Mouse (Mus musculus) monocyte, adult 5-6 weeks (primary cell): ENCODE data around the gene Phip. TPM values are rescaled to one million over a fixed set of nuclear protein-coding genes. Genes with fewer than 3 reads are reported as not detected.
A peak's percentile ranks its signal among the peaks of the same experiment; 100 is the strongest.

ENCODE experiments used
- ATAC-seq: fragments of 153-309, 156-312 bp; replicated peaks from 2 replicates; pipeline ENCODE4 v1.8.0; 2017; ENCODE audit warnings: mild to moderate bottlenecking; ENCODE audit not compliant: low TSS enrichment, insufficient number of reproducible peaks, severe bottlenecking, poor library complexity, low FRiP score
- total RNA-seq: library from RNA; stranded (forward); fragments of 200-1000, 200-491, 200-594 nt; gene quantifications from 3 replicates; pipeline ENCODE4 v1.2.3, GENCODE M21; 2017

Phip gene
- total RNA-seq: 136 to 240 TPM (median 160 TPM) in 3 replicates

DNA sequence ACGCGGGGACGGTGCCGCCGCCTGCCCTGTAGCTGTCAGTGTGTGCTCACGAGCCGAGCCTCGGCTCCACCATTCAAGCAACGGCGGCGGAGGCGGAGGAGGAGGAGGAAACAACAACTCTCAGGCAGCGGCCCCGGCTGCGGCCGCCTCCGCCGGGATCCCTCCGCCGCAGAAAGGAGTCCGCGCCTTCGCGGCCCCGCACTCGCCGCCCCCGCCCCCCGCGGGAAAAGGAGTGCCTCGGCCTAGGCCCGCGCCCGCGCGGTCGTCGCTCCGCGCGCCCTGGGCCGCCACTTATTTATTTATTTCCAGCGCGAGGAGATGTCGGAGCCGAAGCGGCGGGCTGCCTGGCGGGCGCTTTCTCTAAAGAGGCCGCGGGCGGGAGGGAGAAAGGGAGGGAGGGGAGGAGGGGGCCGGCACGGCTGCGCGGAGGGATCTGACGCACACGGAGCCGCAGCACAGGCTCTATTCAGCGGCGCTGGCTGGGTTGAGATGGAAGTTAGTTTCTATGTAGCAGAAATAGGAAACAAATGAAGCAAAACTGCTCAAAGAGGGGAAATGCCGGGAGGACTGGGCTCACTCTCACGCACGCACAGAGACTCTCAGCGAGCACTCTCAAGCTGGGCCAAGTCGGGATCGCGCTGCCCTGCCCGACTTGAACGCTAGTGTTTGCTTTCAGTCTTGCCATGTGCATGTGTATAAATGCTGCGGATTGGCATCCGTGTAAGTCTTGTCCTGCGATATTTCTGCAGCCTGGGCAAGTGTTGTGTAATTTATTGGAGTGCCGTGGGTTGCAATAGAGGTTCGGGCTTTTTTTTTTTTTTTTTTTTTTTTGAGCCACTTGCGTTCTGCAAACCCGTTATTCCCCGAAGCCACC is at the start of gene Phip:
TSS of gene Phip (minus strand) at position 175 of the 874 bp plus-strand sequence.
- peak; percentile 80 for ATAC-seq

GRCm38 (mm10) chr9:83023724-83024123 is 48.4 kb upstream of the Phip start:
- no peak for ATAC-seq

DNA sequence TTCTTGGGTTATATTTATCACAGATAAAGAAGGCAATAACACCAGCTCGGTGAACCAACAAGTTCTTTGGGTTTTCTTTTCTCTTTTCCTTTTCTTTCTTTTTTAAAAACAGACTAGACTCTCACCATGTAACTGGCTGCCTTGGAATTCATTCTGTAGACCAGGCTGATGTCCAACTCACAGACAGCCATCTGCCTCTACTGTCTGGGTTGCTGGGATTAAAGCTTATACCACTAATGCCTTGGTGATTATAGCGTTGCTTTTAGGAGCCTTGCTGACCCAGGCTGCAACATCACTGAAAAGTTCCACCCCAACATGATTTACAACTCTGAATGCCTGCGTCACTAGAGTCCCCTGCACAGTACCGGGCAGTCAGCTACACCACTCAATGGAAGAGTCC is 39.2 kb upstream of the Phip start:
- ATAC-seq: no peak

- ATAC-seq: no peak
Measured at GRCm38 (mm10) chr9:83008306-83008705, 33.0 kb upstream of the Phip start.

DNA sequence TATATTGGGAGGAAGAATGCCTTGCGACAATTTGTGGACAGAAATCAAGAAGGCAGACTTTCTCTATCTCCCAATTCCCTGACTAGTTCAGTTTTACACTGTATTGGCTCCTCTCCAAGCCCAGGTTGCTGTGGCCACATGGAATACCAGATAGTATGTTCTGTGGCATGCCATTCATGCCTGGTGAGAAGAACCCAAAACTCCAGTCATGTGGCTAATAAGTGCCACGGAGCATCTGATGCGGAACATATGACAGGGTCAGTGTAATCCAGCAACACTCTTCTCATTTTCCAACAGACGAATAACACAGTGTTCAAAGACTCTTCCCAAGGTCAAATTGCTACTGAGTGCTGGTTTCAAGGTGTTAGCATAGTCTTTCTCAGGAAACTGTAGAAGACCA is 26.0 kb upstream of the Phip start:
- ATAC-seq: no peak

- ATAC-seq: no peak
Measured at GRCm38 (mm10) chr9:82997765-82998500, 22.6 kb upstream of the Phip start.

DNA sequence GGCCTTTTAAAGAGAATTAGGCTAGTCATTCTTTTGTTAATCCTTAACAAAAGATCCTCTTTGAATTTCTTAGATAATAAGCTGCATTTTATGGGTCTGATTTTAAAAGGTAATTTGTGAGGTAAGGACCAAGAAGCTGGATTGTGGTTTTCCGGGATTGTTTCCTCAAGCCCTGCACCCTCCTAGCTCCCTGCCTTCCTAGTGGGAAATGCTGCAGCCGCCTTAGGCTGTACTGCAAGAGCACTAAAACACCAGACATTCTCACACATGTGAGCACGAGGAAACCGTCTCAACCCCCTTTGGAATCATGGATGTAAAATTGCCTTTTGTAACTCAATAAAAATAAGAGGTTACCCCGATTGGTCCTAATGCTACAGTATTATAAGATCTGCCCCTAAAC is 1.6 kb upstream of the Phip start:
- no peak for ATAC-seq

GRCm38 (mm10) chr9:82976219-82976618 is 903 bp upstream of the Phip start:
- no peak for ATAC-seq

GRCm38 (mm10) chr9:82974962-82975341 is 364 bp downstream of the Phip start:
- ATAC-seq: no peak

- peak; percentile 59 for ATAC-seq
Measured at GRCm38 (mm10) chr9:82974187-82974861, 992 bp downstream of the Phip start.

DNA sequence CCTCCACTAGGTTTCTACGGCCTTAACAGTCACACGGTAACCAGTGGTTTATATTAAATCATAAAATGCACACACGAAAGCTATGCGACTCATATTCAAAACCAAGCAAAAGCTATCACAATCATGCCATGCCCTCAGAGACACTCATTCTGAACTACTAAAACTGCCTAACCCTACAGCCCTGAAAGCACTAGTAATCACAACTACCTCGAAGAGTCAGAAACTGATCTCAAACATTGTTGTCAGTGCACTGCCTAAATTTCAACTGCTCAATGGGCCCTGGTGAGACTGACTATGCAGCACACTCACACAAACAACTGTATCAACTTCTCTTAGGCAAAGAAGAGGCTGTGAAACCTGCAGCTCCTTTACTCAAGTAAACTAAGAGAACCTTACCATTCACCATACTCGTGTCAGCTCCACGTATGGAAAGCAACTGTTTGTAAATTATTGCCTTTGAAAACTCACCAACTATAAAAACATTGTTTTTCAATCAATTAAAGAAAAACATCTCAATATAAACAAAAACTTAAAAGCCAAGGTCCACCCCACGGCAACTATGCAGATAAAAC is 1.9 kb downstream of the Phip start:
- ATAC-seq: no peak

DNA sequence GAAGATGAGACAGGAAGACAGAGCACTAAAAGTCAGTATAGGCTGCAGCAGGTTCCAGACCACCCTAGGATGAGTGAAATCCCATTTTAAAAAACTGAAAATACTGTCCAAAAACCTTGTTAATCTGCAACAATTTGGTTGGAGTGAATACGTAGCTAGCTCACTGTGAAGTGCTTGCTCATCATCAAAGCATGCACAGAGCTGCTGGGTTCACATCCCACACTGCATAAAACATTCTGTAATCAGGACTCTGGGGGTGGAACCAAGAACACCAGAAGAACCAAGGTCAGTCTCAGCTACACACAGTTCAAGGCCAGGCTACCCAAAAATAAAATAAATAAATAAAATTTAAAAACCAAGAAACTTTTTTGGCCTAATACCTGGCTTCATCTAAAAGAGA is 3.9 kb downstream of the Phip start:
- ATAC-seq: no peak

GRCm38 (mm10) chr9:82967076-82967621 is 8.2 kb downstream of the Phip start:
- no peak for ATAC-seq

- no peak for ATAC-seq
Measured at GRCm38 (mm10) chr9:82963981-82964380, 11.3 kb downstream of the Phip start.

DNA sequence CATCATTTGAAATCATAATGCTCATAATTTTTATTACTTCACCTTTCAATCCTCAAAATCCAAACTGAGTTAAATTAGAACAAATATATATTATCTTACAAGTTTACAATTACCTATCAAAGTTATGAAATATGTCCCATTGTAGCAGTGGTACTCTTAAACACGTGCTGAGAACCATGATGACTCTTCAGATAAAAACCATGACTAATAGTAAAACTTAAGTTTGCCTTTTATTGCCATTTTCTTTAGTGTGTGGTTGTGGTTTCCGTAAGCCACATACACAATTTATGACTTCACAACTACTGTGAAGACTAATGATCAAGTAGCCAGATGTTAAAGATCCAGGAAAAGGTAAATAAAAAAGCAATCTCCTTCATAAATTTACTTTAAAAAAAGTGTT is 14.0 kb downstream of the Phip start:
- no peak for ATAC-seq

DNA sequence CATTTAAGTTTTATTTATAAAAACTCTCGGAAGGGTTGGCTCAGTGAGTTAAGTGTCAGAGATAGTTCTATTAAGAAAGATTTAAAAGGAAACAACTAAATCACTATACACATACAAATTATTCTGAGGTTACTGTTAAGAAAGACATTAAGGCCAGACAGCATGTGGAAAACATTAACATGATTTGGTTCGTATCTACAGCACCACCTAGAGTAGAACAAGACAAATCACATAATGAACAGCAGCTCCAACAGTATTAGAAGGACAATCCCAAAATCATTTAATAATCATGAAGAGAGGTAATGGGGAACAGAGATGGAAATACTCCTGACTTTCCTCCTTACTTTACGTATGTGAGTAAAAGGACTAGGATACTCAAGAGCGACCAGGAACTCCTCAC is 20.0 kb downstream of the Phip start:
- ATAC-seq: no peak

DNA sequence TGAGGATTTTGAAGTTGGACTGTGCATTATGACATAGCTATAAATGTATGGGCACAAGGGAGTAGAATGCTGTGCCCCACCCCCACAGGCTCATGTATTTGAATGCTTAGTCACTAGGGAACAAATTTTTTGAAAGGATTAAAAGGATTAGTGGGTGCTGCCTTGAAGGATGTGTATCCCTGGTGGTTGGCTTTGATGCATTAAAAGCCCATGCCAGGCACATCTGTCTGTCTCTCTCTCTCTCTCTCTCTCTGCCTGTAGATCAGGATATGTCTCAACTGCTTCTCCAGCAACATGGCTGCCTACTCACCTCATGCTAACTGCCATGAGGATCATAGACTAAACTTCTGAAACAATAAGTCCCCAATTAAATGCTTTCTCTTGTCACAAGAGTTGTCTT is 23.0 kb downstream of the Phip start:
- no peak for ATAC-seq

GRCm38 (mm10) chr9:82951435-82952004 is 23.8 kb downstream of the Phip start:
- ATAC-seq: no peak

GRCm38 (mm10) chr9:82907246-82907645 is 68.1 kb downstream of the Phip start:
- no peak for ATAC-seq
